Comparison of ENCODE assay signal across 8 mouse cellular contexts in the genomic region with DNA sequence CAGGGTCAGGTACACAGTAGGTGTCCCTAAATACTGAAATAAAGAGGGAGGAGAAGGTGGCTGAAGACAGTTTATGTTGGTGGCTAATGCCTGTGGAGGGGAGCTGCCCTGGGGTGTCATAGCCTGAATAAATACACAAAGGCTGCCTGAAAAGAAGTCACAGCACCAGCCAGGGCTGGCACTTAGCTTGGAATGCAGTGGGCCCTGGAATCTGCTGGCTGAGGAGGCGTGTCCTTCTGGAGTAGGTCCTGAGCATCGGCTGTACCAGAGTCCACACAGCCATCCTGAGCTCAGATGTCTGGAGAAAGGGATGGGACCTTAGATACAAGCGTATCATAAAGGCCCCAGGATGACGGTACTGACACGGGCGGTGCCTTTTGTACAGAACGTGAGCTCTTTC. TPM values are rescaled to one million over a fixed set of nuclear protein-coding genes. Genes with fewer than 3 reads are reported as not detected.
DNase-seq lines count a peak whose midpoint lies in the region; ATAC-seq lines count a peak whose summit lies in the region.

No protein-coding gene starts in this region.

- no peak overlapping the region for H3K4me3 ChIP-seq in heart, embryonic 12.5 days
- H3K4me3 ChIP-seq in embryonic facial prominence, embryonic 15.5 days (replicated peaks), result no peak overlapping the region

- no peak for ATAC-seq in heart, embryonic 12.5 days (ENCODE audit: insufficient number of reproducible peaks, low FRiP score)
- ATAC-seq in embryonic facial prominence, embryonic 15.5 days (ENCODE audit: insufficient number of reproducible peaks, low FRiP score, low TSS enrichment, low read depth), result no peak

- H3K27me3 ChIP-seq in heart, embryonic 12.5 days (replicated peaks), result no peaks in the 10 kb centered on the region
- no peaks in the 10 kb centered on the region for H3K27me3 ChIP-seq in embryonic facial prominence, embryonic 15.5 days

- no peak for DNase-seq in heart, adult 9 months (ENCODE audit: low spot score in 2 of 2)
- peak; percentile 47 to 48 for DNase-seq in kidney, postnatal 36 days
- peak; percentile 16 for DNase-seq in naive thymus-derived CD4-positive, alpha-beta T cell, adult 2 months (ENCODE audit: low read depth)
- no peak for DNase-seq in thymus, postnatal 10 days (ENCODE audit: low spot score in 2 of 2)
- no peak for DNase-seq in natural killer cell, adult 2 months (ENCODE audit: low spot score in 2 of 2)
- DNase-seq in thymus, postnatal 0 days (ENCODE audit: low spot score), result no peak

- WGBS in heart, embryonic 12.5 days, result 49% methylated on average over 7 of the region's 7 CpGs
- 64% methylated on average over 7 of the region's 7 CpGs for WGBS in embryonic facial prominence, embryonic 15.5 days

- peak overlapping the region; percentile 22 for H3K4me2 ChIP-seq in heart, embryonic 12.5 days
- H3K4me2 ChIP-seq in embryonic facial prominence, embryonic 15.5 days (replicated peaks), result no peak overlapping the region

- peaks cover 43% of the 10 kb centered on the region for H3K4me1 ChIP-seq in heart, embryonic 12.5 days (replicated peaks)
- H3K4me1 ChIP-seq in embryonic facial prominence, embryonic 15.5 days, result peaks cover 38% of the 10 kb centered on the region

- H3K9me3 ChIP-seq in heart, embryonic 12.5 days (replicated peaks), result no peaks in the 10 kb centered on the region
- H3K9me3 ChIP-seq in embryonic facial prominence, embryonic 15.5 days (replicated peaks), result no peaks in the 10 kb centered on the region

- H3K27ac ChIP-seq in heart, embryonic 12.5 days (ENCODE audit: poor library complexity, severe bottlenecking), result peak overlapping the region; percentile 97
- peak overlapping the region; percentile 40; the same call in 1 of the 2 replicates for H3K27ac ChIP-seq in embryonic facial prominence, embryonic 15.5 days (replicated peaks)

- H3K9ac ChIP-seq in heart, embryonic 12.5 days, result 0 out of 2 replicates have a peak overlapping the region, but pooled peaks have one; percentile 35
- no peak overlapping the region for H3K9ac ChIP-seq in embryonic facial prominence, embryonic 15.5 days

- peaks cover 20% of the 10 kb centered on the region for H3K36me3 ChIP-seq in heart, embryonic 12.5 days
- H3K36me3 ChIP-seq in embryonic facial prominence, embryonic 15.5 days, result peaks cover 10% of the 10 kb centered on the region; the same call in 1 of the 2 replicates

RNA-seq across cellular contexts. Expression of a gene that starts 5.1 kb away (rescaled TPM):
- polyA plus RNA-seq in heart, embryonic 12.5 days (2016; fragmentation: Nextera tagmentation; extraction: Ambion mirVana), result 35.3 and 35.9 TPM in 2 replicates
- 41.7 and 51.6 TPM in 2 replicates for polyA plus RNA-seq in embryonic facial prominence, embryonic 15.5 days (2015; fragmentation: Nextera tagmentation; extraction: Ambion mirVana)
- 33.5 and 35.1 TPM in 2 replicates for polyA plus RNA-seq in thymus, postnatal 0 days (2015; fragmentation: Nextera tagmentation; extraction: Ambion mirVana)

RNA-seq across cellular contexts. Expression of a gene that starts 7.3 kb away (rescaled TPM):
- 3.3 and 3.5 TPM in 2 replicates for polyA plus RNA-seq in heart, embryonic 12.5 days (2016; fragmentation: Nextera tagmentation; extraction: Ambion mirVana)
- polyA plus RNA-seq in embryonic facial prominence, embryonic 15.5 days (2015; fragmentation: Nextera tagmentation; extraction: Ambion mirVana), result 5.1 and 6.7 TPM in 2 replicates
- polyA plus RNA-seq in thymus, postnatal 0 days (2015; fragmentation: Nextera tagmentation; extraction: Ambion mirVana), result 1.1 and 1.2 TPM in 2 replicates

RNA-seq across cellular contexts. Expression of a gene that starts 18.3 kb away (rescaled TPM):
- polyA plus RNA-seq in heart, embryonic 12.5 days (2016; fragmentation: Nextera tagmentation; extraction: Ambion mirVana), result 22.8 and 23.3 TPM in 2 replicates
- 36.4 and 39.2 TPM in 2 replicates for polyA plus RNA-seq in embryonic facial prominence, embryonic 15.5 days (2015; fragmentation: Nextera tagmentation; extraction: Ambion mirVana)
- polyA plus RNA-seq in thymus, postnatal 0 days (2015; fragmentation: Nextera tagmentation; extraction: Ambion mirVana), result 29.0 and 31.0 TPM in 2 replicates

RNA-seq across cellular contexts. Expression of a gene that starts 31.2 kb away (rescaled TPM):
- 0.31 and 0.39 TPM in 2 replicates for polyA plus RNA-seq in heart, embryonic 12.5 days (2016; fragmentation: Nextera tagmentation; extraction: Ambion mirVana)
- 0.77 and 1.1 TPM in 2 replicates for polyA plus RNA-seq in embryonic facial prominence, embryonic 15.5 days (2015; fragmentation: Nextera tagmentation; extraction: Ambion mirVana)
- 0.12 and 0.14 TPM in 2 replicates for polyA plus RNA-seq in thymus, postnatal 0 days (2015; fragmentation: Nextera tagmentation; extraction: Ambion mirVana)

RNA-seq across cellular contexts. Expression of a gene that starts 44.1 kb away (rescaled TPM):
- polyA plus RNA-seq in heart, embryonic 12.5 days (2016; fragmentation: Nextera tagmentation; extraction: Ambion mirVana), result 68.4 and 82.4 TPM in 2 replicates
- 73.0 and 73.5 TPM in 2 replicates for polyA plus RNA-seq in embryonic facial prominence, embryonic 15.5 days (2015; fragmentation: Nextera tagmentation; extraction: Ambion mirVana)
- polyA plus RNA-seq in thymus, postnatal 0 days (2015; fragmentation: Nextera tagmentation; extraction: Ambion mirVana), result 26.0 and 27.6 TPM in 2 replicates

Comparison
In these comparisons a context has a peak if more than half of its experiments do, and no peak if none do; other contexts are left out.
1. DNase-seq: peak in kidney, postnatal 36 days (2 of 2) and naive thymus-derived CD4-positive, alpha-beta T cell, adult 2 months (single experiment); none in heart, adult 9 months (0 of 2), thymus, postnatal 10 days (0 of 2), natural killer cell, adult 2 months (0 of 2) and thymus, postnatal 0 days (single experiment).